Mouse (Mus musculus): ENCODE results near the gene Yy1.

Yy1 gene

GRCm38 (mm10) chr12:108792546-108793452 is at the start of gene Yy1:
TSS of gene Yy1 (plus strand) at chr12:108792973.
- DNase-seq: peak; percentile 99

- no peak for DNase-seq
Observed at GRCm38 (mm10) chr12:108745990-108746389, 46.8 kb upstream of the Yy1 start.

- no peak for DNase-seq
Observed at GRCm38 (mm10) chr12:108749019-108749418, 43.8 kb upstream of the Yy1 start.

- no peak for DNase-seq
Observed at GRCm38 (mm10) chr12:108749454-108749853, 43.3 kb upstream of the Yy1 start.

GRCm38 (mm10) chr12:108750226-108750625 is 42.5 kb upstream of the Yy1 start:
- DNase-seq: no peak

- DNase-seq: peak; percentile 62
Observed at GRCm38 (mm10) chr12:108751790-108752189, 41.0 kb upstream of the Yy1 start.

GRCm38 (mm10) chr12:108755141-108755540 is 37.6 kb upstream of the Yy1 start:
- DNase-seq: no peak

GRCm38 (mm10) chr12:108756611-108757010 is 36.2 kb upstream of the Yy1 start:
- no peak for DNase-seq

GRCm38 (mm10) chr12:108757717-108758257 is 35.0 kb upstream of the Yy1 start:
- DNase-seq: peak; percentile 98

GRCm38 (mm10) chr12:108758273-108758672 is 34.5 kb upstream of the Yy1 start:
- no peak for DNase-seq

GRCm38 (mm10) chr12:108758682-108759081 is 34.1 kb upstream of the Yy1 start:
- no peak for DNase-seq

- no peak for DNase-seq
Observed at GRCm38 (mm10) chr12:108759266-108759665, 33.5 kb upstream of the Yy1 start.

GRCm38 (mm10) chr12:108760016-108760415 is 32.8 kb upstream of the Yy1 start:
- DNase-seq: no peak

GRCm38 (mm10) chr12:108760500-108761020 is 32.2 kb upstream of the Yy1 start:
- DNase-seq: no peak

- no peak for DNase-seq
Observed at GRCm38 (mm10) chr12:108761209-108761608, 31.6 kb upstream of the Yy1 start.

- DNase-seq: no peak
Observed at GRCm38 (mm10) chr12:108761665-108762064, 31.1 kb upstream of the Yy1 start.

- DNase-seq: no peak
Observed at GRCm38 (mm10) chr12:108763057-108763796, 29.5 kb upstream of the Yy1 start.

- DNase-seq: no peak
Observed at GRCm38 (mm10) chr12:108764917-108765678, 27.7 kb upstream of the Yy1 start.

GRCm38 (mm10) chr12:108765751-108766221 is 27.0 kb upstream of the Yy1 start:
- peak; percentile 36 for DNase-seq

GRCm38 (mm10) chr12:108766316-108766715 is 26.5 kb upstream of the Yy1 start:
- DNase-seq: no peak

- no peak for DNase-seq
Observed at GRCm38 (mm10) chr12:108766866-108767265, 25.9 kb upstream of the Yy1 start.

GRCm38 (mm10) chr12:108768196-108768854 is 24.4 kb upstream of the Yy1 start:
- DNase-seq: no peak
